In the genomic region with DNA sequence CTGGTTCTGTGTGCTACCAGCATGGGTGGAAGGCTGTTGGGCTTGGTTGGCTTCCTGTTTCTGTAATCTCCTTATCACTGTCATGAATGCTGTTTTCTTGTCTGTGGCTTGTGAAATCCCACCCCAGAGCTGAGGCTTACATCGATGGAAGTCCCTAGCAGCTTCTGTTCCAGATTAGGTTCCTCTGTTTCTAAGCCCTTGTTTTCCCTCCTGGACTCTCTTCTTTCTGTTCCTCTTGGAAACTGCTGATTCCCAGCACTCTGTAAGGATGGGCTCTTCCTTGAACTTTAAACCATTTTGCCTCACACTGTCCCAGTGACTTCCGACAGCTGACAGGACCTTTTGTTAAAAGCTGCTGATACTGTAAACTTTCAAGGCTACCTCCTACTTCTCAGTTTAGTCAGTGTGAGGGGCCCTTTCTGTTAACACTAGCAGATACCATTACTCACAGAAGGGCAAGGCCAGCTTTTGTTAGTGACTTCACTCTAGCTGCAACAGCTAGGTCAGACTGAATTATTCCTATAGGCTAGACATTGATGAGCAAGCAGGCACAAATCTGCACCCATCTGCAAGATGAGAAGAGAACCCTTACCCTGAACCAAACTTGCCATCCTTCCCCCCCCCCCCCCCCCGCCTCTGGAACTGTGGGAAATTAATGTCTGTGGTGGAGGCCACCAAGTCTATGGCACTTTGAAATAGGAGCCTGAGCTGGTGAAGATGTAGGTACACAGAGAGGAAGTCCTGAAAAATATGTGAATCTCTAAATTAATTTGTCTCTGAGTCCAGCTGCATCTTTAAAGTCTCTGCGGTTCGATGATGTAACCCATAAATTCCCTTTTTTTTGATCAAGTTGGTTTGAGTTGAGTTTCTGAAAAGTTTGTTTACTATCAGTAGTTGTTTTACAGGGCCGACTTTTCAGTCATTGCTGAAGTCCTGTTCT, we compare ENCODE assay signal across 13 mouse cellular contexts. TPM values are rescaled to one million over a fixed set of nuclear protein-coding genes. Genes with fewer than 3 reads are reported as not detected.
DNase-seq lines count a peak whose midpoint lies in the region; ATAC-seq and TF ChIP-seq lines count a peak whose summit lies in the region.
"Had no signal": no experiment of that assay in that cellular context is flagged by ENCODE, and none has a peak within 500 bp of the region (broad histone marks: within the 10 kb centered on the region; RNA-seq: fewer than 3 reads in every experiment).

No protein-coding gene starts in this region.

- peaks cover 8% of the 10 kb centered on the region; the same call in 1 of the 2 replicates for H3K4me1 ChIP-seq in heart, embryonic 10.5 days
- H3K4me1 ChIP-seq in E14TG2a.4 (replicated peaks; ENCODE audit: low read depth, low read length): no peaks in the 10 kb centered on the region
- no peaks in the 10 kb centered on the region for H3K4me1 ChIP-seq in hindbrain, embryonic 13.5 days (replicated peaks)
- H3K4me1 ChIP-seq: forebrain, embryonic 12.5 days; midbrain, embryonic 12.5 days had no signal

- DNase-seq in heart, embryonic 10.5 days (ENCODE audit: low spot score): no peak
- DNase-seq in heart, postnatal 4 days: no peak
- no peak for DNase-seq in urinary bladder, postnatal 4 days (ENCODE audit: low spot score in 2 of 2)
- DNase-seq in cerebellum, postnatal 4 days (ENCODE audit: low spot score in 2 of 2): no peak
- DNase-seq: cerebellum, adult 9-10 months; kidney, adult 9 months had no signal

- no peaks in the 10 kb centered on the region for H3K9me3 ChIP-seq in heart, embryonic 10.5 days
- H3K9me3 ChIP-seq in E14TG2a.4 (ENCODE audit: low read length): peaks cover 89% of the 10 kb centered on the region
- H3K9me3 ChIP-seq in hindbrain, embryonic 13.5 days: no peaks in the 10 kb centered on the region
- H3K9me3 ChIP-seq: forebrain, embryonic 12.5 days; midbrain, embryonic 12.5 days had no signal

- peak; percentile 44 to 49 for ATAC-seq in hematopoietic stem cell, adult 5-6 weeks (replicated peaks in 1 of 2; ENCODE audit: insufficient read depth in 1 of 2, low FRiP score in 2 of 2, low TSS enrichment in 1 of 2, low read depth in 1 of 2, poor library complexity in 2 of 2, severe bottlenecking in 2 of 2)
- peak; percentile 30; the same call in 1 of the 2 replicates for ATAC-seq in megakaryocyte-erythroid progenitor cell, adult 5-6 weeks (replicated peaks; ENCODE audit: low FRiP score, low TSS enrichment, poor library complexity, severe bottlenecking)
- no peak for ATAC-seq in hindbrain, embryonic 13.5 days (ENCODE audit: low FRiP score)

- no peaks in the 10 kb centered on the region for H3K27me3 ChIP-seq in heart, embryonic 10.5 days (ENCODE audit: insufficient read depth, poor library complexity, severe bottlenecking)
- peaks cover 10% of the 10 kb centered on the region for H3K27me3 ChIP-seq in E14TG2a.4 (ENCODE audit: insufficient read depth, low read length)
- H3K27me3 ChIP-seq in hindbrain, embryonic 13.5 days: no peaks in the 10 kb centered on the region
- H3K27me3 ChIP-seq: forebrain, embryonic 12.5 days; midbrain, embryonic 12.5 days had no signal

- H3K4me3 ChIP-seq in heart, embryonic 10.5 days: no peak overlapping the region
- peak overlapping the region; percentile 1 for H3K4me3 ChIP-seq in E14TG2a.4 (replicated peaks; ENCODE audit: low read length)
- H3K4me3 ChIP-seq in hindbrain, embryonic 13.5 days: no peak overlapping the region
- H3K4me3 ChIP-seq: forebrain, embryonic 12.5 days; midbrain, embryonic 12.5 days had no signal

- H3K9ac ChIP-seq in hindbrain, embryonic 13.5 days: no peak overlapping the region
- H3K9ac ChIP-seq: forebrain, embryonic 12.5 days; midbrain, embryonic 12.5 days had no signal

- H3K36me3 ChIP-seq in heart, embryonic 10.5 days: no peaks in the 10 kb centered on the region
- H3K36me3 ChIP-seq in E14TG2a.4 (ENCODE audit: insufficient read depth, low read length): peaks cover 52% of the 10 kb centered on the region
- no peaks in the 10 kb centered on the region for H3K36me3 ChIP-seq in hindbrain, embryonic 13.5 days
- H3K36me3 ChIP-seq: forebrain, embryonic 12.5 days; midbrain, embryonic 12.5 days had no signal

- no peak for TF ChIP-seq CTCF in E14TG2a.4 (conservative IDR thresholded peaks at IDR 0.05; ENCODE audit: low read length)

- peak overlapping the region; percentile 57; the same call in 1 of the 2 replicates for H3K27ac ChIP-seq in heart, embryonic 10.5 days
- H3K27ac ChIP-seq in hindbrain, embryonic 13.5 days: no peak overlapping the region
- H3K27ac ChIP-seq: forebrain, embryonic 12.5 days; midbrain, embryonic 12.5 days had no signal

- no peak overlapping the region for H3K4me2 ChIP-seq in hindbrain, embryonic 13.5 days
- H3K4me2 ChIP-seq: forebrain, embryonic 12.5 days; midbrain, embryonic 12.5 days had no signal

- 52% methylated on average over 6 of the region's 6 CpGs for WGBS in heart, embryonic 10.5 days
- 75% methylated on average over 6 of the region's 6 CpGs for WGBS in hindbrain, embryonic 13.5 days

RNA-seq across cellular contexts. Expression of a gene that starts 36.5 kb away (rescaled TPM):
- polyA plus RNA-seq in heart, embryonic 10.5 days (2016; fragmentation: Nextera tagmentation; extraction: Ambion mirVana): 0.07 and 0.35 TPM in 2 replicates
- total RNA-seq in heart, postnatal 4 days (2021): under 1 TPM; 0.77 to 0.79 TPM
- total RNA-seq in hematopoietic stem cell, adult 5-6 weeks (2017): 3.6 and 11.7 TPM in 2 replicates
- total RNA-seq in megakaryocyte-erythroid progenitor cell, adult 5-6 weeks (2014; fragmentation: Nextera tagmentation): 0.64 TPM in 1 of 2 replicates, not detected in the other
- not detected in 2 replicates for total RNA-seq in megakaryocyte-erythroid progenitor cell, adult 5-6 weeks (2017)
- polyA plus RNA-seq in hindbrain, embryonic 13.5 days (2015; fragmentation: Nextera tagmentation; extraction: Ambion mirVana): 1.2 TPM in 2 replicates

RNA-seq across cellular contexts. Expression of a gene that starts 46.2 kb away (rescaled TPM):
- 0.12 TPM in 1 of 2 replicates, not detected in the other for polyA plus RNA-seq in heart, embryonic 10.5 days (2016; fragmentation: Nextera tagmentation; extraction: Ambion mirVana)
- not detected for total RNA-seq in heart, postnatal 4 days (2021)
- total RNA-seq in hematopoietic stem cell, adult 5-6 weeks (2017): 0.44 TPM in 1 of 2 replicates, not detected in the other
- total RNA-seq in megakaryocyte-erythroid progenitor cell, adult 5-6 weeks (2014; fragmentation: Nextera tagmentation): not detected in 2 replicates
- total RNA-seq in megakaryocyte-erythroid progenitor cell, adult 5-6 weeks (2017): not detected in 2 replicates
- polyA plus RNA-seq in hindbrain, embryonic 13.5 days (2015; fragmentation: Nextera tagmentation; extraction: Ambion mirVana): not detected in 2 replicates
- polyA plus RNA-seq: forebrain, embryonic 12.5 days; midbrain, embryonic 12.5 days; testis, adult 2 months had no signal
